Mouse (Mus musculus) urinary bladder, adult 18-20 months (tissue): Measurements from ENCODE around the gene Creb5.

ENCODE experiments used
- DNase-seq, 2 experiments: peaks; one replicate each; pipeline ENCODE4 v3.0.0; 2022; ENCODE audit warnings: low spot score in 2 of 2, mixed read lengths in 2 of 2

Creb5 gene

GRCm38 (mm10) chr6:53696471-53696870, 409.4 kb downstream of the Creb5 start:
- DNase-seq = no peak

- DNase-seq = no peak
Observed at GRCm38 (mm10) chr6:53696921-53697320, 409.9 kb downstream of the Creb5 start.

- no peak for DNase-seq
Observed at GRCm38 (mm10) chr6:53698128-53698749, 411.2 kb downstream of the Creb5 start.

- peak in 1 of 2 experiments; percentile 43 for DNase-seq
Observed at GRCm38 (mm10) chr6:53704440-53704839, 417.4 kb downstream of the Creb5 start.

GRCm38 (mm10) chr6:53706604-53707330, 419.7 kb downstream of the Creb5 start:
- DNase-seq = no peak

- DNase-seq = no peak
Observed at GRCm38 (mm10) chr6:53707795-53708194, 420.7 kb downstream of the Creb5 start.

GRCm38 (mm10) chr6:53709694-53710442, 422.8 kb downstream of the Creb5 start:
- DNase-seq = no peak

GRCm38 (mm10) chr6:53710560-53710959, 423.5 kb downstream of the Creb5 start:
- DNase-seq = no peak

- no peak for DNase-seq
Observed at GRCm38 (mm10) chr6:53713152-53713551, 426.1 kb downstream of the Creb5 start.

GRCm38 (mm10) chr6:53714908-53715321, 427.8 kb downstream of the Creb5 start:
- DNase-seq = peak in 1 of 2 experiments; percentile 75

GRCm38 (mm10) chr6:53716013-53716412, 428.9 kb downstream of the Creb5 start:
- no peak for DNase-seq

- DNase-seq = no peak
Observed at GRCm38 (mm10) chr6:53720009-53720408, 432.9 kb downstream of the Creb5 start.

- peak; percentile 50 to 81 for DNase-seq
Observed at GRCm38 (mm10) chr6:53721595-53721994, 434.5 kb downstream of the Creb5 start.

- no peak for DNase-seq
Observed at GRCm38 (mm10) chr6:53722694-53723093, 435.6 kb downstream of the Creb5 start.

- DNase-seq = no peak
Observed at GRCm38 (mm10) chr6:53730487-53730886, 443.4 kb downstream of the Creb5 start.

GRCm38 (mm10) chr6:53730996-53731485, 444.0 kb downstream of the Creb5 start:
- no peak for DNase-seq

GRCm38 (mm10) chr6:53733546-53733945, 446.5 kb downstream of the Creb5 start:
- DNase-seq = no peak

GRCm38 (mm10) chr6:53733999-53734398, 446.9 kb downstream of the Creb5 start:
- DNase-seq = no peak

GRCm38 (mm10) chr6:53735696-53736095, 448.6 kb downstream of the Creb5 start:
- no peak for DNase-seq

- DNase-seq = no peak
Observed at GRCm38 (mm10) chr6:53738206-53738605, 451.1 kb downstream of the Creb5 start.

GRCm38 (mm10) chr6:53741222-53741621, 454.2 kb downstream of the Creb5 start:
- DNase-seq = no peak
